Mouse (Mus musculus) limb, embryonic 12.5 days (tissue): ENCODE measurements around the gene Thumpd3. TPM values are rescaled to one million over a fixed set of nuclear protein-coding genes. Genes with fewer than 3 reads are reported as not detected.

Source experiments
- ATAC-seq: fragments of 200-750 bp; cut with Nextera tagmentation; 2 replicates; pipeline ENCODE4 v1.8.0; 2017; ENCODE audit warnings: low read depth, moderate TSS enrichment; ENCODE audit not compliant: insufficient number of reproducible peaks, insufficient read depth, low FRiP score, low TSS enrichment
- H3K27ac ChIP-seq: fragments of 300-500 bp; sonication (generic); 2 replicates; pipeline ENCODE4 v1.5.1; 2016; ENCODE audit warnings: mild to moderate bottlenecking, moderate library complexity
- H3K27me3 ChIP-seq: fragments of 300-500 bp; sonication (generic); 2 replicates; pipeline ENCODE4 v1.6.1; 2016; ENCODE audit warnings: mild to moderate bottlenecking, moderate library complexity
- H3K36me3 ChIP-seq: fragments of 300-500 bp; sonication (generic); 2 replicates; pipeline ENCODE4 v1.6.1; 2016; ENCODE audit warnings: mild to moderate bottlenecking, moderate library complexity
- H3K4me1 ChIP-seq: fragments of 300-500 bp; sonication (generic); replicated peaks from 2 replicates; pipeline ENCODE4 v1.6.1; 2016
- H3K4me2 ChIP-seq: fragments of 300-500 bp; sonication (generic); 2 replicates; pipeline ENCODE4 v1.6.1; 2016; ENCODE audit warnings: mild to moderate bottlenecking, moderate library complexity
- H3K4me3 ChIP-seq: fragments of 300-500 bp; sonication (generic); replicated peaks from 2 replicates; pipeline ENCODE4 v1.5.1; 2016; ENCODE audit warnings: mild to moderate bottlenecking
- H3K9ac ChIP-seq: fragments of 300-500 bp; sonication (generic); replicated peaks from 2 replicates; pipeline ENCODE4 v1.6.1; 2016; ENCODE audit warnings: mild to moderate bottlenecking, moderate library complexity
- H3K9me3 ChIP-seq: fragments of 300-500 bp; sonication (generic); 2 replicates; pipeline ENCODE4 v1.6.1; 2016; ENCODE audit warnings: mild to moderate bottlenecking, moderate library complexity
- WGBS: fragments of 180-500 bp; shearing (Covaris S2); methylation state at CpG from one replicate; pipeline ENCODE4 v1.1.7; 2016; 5-methylcytosine and 5-hydroxymethylcytosine counted together
- polyA plus RNA-seq: library from polyadenylated mRNA; unstranded; fragments of >200 nt; fragmentation: Nextera tagmentation; extraction: Ambion mirVana; gene quantifications from 2 replicates; pipeline ENCODE4 v1.2.1, GENCODE M21; 2016

Thumpd3 gene
- polyA plus RNA-seq, 1 experiment from 2014 or later: 49.7 TPM

- ATAC-seq: no peak
- H3K9me3 ChIP-seq: no peaks in the 10 kb centered on the region
- no peaks in the 10 kb centered on the region for H3K36me3 ChIP-seq
- WGBS: 0% methylated on average over 3 of the region's 3 CpGs
- H3K27ac ChIP-seq: 0 out of 2 replicates have a peak overlapping the region, but pooled peaks have one; percentile 29
- peak overlapping the region; percentile 94 for H3K4me3 ChIP-seq
- H3K4me1 ChIP-seq: peaks cover 36% of the 10 kb centered on the region
- peak overlapping the region; percentile 91 for H3K4me2 ChIP-seq
- peak overlapping the region; percentile 65 for H3K9ac ChIP-seq
- no peaks in the 10 kb centered on the region for H3K27me3 ChIP-seq
Observed at GRCm38 (mm10) chr6:113079492-113079891, 33.5 kb downstream of the Thumpd3 start.

DNA sequence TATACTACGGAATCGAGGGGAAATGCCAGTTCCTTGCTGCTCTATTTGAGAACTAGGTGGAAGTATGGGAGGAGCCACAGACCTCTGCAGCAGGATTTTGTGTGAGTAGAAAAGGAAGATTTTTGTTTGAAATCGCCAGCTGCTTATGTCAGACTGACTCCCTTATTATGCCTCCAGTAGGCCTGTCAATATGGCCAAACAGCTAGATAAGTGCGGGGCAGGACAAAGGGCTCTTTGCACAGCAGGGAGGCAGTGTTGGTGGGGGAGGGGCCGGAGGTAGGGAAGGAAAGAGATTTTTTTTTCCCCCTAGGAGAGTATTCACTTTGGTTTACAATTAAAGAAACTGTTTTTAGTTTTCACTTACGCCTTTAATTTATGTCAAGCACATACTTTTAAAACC is 36.2 kb downstream of the Thumpd3 start:
- WGBS: 31% methylated on average over 6 of the region's 6 CpGs
- H3K27me3 ChIP-seq: no peaks in the 10 kb centered on the region
- peak overlapping the region; percentile 21 for H3K4me2 ChIP-seq
- ATAC-seq: no peak
- H3K27ac ChIP-seq: no peak overlapping the region
- H3K36me3 ChIP-seq: no peaks in the 10 kb centered on the region
- no peaks in the 10 kb centered on the region for H3K9me3 ChIP-seq
- no peak overlapping the region for H3K4me3 ChIP-seq
- peaks cover 25% of the 10 kb centered on the region for H3K4me1 ChIP-seq
- H3K9ac ChIP-seq: 0 out of 2 replicates have a peak overlapping the region, but pooled peaks have one; percentile 18

GRCm38 (mm10) chr6:113084590-113084989 is 38.6 kb downstream of the Thumpd3 start:
- H3K27me3 ChIP-seq: no peaks in the 10 kb centered on the region
- H3K4me1 ChIP-seq: peaks cover 18% of the 10 kb centered on the region
- H3K4me3 ChIP-seq: no peak overlapping the region
- H3K9me3 ChIP-seq: no peaks in the 10 kb centered on the region
- no peak overlapping the region for H3K9ac ChIP-seq
- ATAC-seq: no peak
- no peaks in the 10 kb centered on the region for H3K36me3 ChIP-seq
- no peak overlapping the region for H3K27ac ChIP-seq
- no peak overlapping the region for H3K4me2 ChIP-seq
- WGBS: 79% methylated on average over 4 of the region's 4 CpGs

DNA sequence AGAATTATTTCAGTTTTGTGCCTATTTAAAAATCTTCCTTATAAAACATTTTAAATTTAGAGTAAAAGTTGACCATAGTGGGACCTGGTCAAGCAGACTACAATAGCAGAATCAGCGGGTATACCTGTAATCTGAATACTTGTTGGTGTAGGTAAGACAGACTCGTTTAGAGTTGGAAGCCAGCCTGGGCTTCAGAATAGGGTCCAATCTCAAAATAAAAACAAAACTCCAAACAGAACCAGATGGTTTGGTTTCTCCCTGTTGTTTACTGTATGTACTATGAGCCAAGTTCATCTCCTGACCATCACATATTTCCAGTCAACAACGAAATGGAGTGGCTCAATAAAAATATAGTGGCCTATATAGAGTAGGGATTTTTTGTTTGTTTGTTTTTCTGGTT is 47.2 kb downstream of the Thumpd3 start:
- Histone ChIP-seq H3K9ac (no peak overlapping the region), H3K4me2 (no peak overlapping the region), H3K9me3 (no peaks in the 10 kb centered on the region), H3K27me3 (no peaks in the 10 kb centered on the region), H3K36me3 (peaks cover 4% of the 10 kb centered on the region; the same call in 1 of the 2 replicates), H3K4me1 (no peaks in the 10 kb centered on the region), H3K27ac (no peak overlapping the region), H3K4me3 (no peak overlapping the region)
- 90% methylated on average over 3 of the region's 3 CpGs for WGBS
- ATAC-seq: no peak

DNA sequence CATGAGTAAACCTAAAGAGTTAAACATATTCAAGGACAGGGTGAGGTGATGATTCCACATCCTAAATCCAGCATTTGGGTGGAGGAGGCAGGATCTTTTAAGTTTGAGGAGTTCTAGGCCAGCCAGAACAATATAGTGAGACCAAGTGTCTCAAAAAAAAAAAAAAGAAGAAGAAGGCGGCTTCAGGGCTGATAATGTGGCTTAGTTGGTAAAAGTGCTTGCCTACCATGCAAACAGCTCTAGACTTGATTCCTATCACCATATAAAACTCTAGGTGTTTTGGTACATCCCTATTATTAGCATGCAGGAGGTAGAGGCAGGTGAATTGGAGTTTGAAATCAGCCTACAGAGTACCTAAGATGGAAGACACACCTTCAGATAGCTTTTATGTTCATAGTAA is 49.5 kb downstream of the Thumpd3 start:
- peaks cover 6% of the 10 kb centered on the region for H3K4me1 ChIP-seq
- H3K27me3 ChIP-seq: no peaks in the 10 kb centered on the region
- H3K27ac ChIP-seq: no peak overlapping the region
- no peak overlapping the region for H3K4me3 ChIP-seq
- no peak overlapping the region for H3K9ac ChIP-seq
- no peak for ATAC-seq
- H3K36me3 ChIP-seq: peaks cover 4% of the 10 kb centered on the region; the same call in 1 of the 2 replicates
- 100% methylated on average over 1 of the region's 1 CpGs for WGBS
- H3K9me3 ChIP-seq: no peaks in the 10 kb centered on the region
- H3K4me2 ChIP-seq: no peak overlapping the region

DNA sequence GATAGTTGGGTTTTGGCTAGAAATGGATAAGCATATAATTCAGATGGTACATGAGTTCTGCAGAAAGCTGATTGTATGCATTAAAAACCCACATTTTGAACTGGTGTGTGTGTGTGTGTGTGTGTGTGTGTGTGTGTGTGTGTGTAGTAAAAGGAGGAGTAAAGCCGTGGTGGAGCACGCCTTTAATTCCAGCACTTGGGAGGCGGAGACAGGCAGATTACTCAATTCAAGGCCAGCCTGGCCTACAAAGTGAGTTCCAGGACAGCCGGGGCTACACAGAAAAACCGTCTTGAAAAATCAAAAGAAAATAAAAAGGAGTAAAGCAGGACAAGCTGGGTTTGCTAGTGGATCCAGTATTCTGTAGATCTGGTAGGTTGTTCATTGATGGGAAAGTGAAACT is 51.6 kb downstream of the Thumpd3 start:
- Histone ChIP-seq H3K36me3 (peaks cover 4% of the 10 kb centered on the region; the same call in 1 of the 2 replicates), H3K4me1 (peaks cover 6% of the 10 kb centered on the region), H3K4me3 (no peak overlapping the region), H3K9ac (no peak overlapping the region), H3K4me2 (no peak overlapping the region), H3K27me3 (no peaks in the 10 kb centered on the region), H3K27ac (no peak overlapping the region), H3K9me3 (no peaks in the 10 kb centered on the region)
- WGBS: 92% methylated on average over 5 of the region's 5 CpGs
- ATAC-seq: no peak

DNA sequence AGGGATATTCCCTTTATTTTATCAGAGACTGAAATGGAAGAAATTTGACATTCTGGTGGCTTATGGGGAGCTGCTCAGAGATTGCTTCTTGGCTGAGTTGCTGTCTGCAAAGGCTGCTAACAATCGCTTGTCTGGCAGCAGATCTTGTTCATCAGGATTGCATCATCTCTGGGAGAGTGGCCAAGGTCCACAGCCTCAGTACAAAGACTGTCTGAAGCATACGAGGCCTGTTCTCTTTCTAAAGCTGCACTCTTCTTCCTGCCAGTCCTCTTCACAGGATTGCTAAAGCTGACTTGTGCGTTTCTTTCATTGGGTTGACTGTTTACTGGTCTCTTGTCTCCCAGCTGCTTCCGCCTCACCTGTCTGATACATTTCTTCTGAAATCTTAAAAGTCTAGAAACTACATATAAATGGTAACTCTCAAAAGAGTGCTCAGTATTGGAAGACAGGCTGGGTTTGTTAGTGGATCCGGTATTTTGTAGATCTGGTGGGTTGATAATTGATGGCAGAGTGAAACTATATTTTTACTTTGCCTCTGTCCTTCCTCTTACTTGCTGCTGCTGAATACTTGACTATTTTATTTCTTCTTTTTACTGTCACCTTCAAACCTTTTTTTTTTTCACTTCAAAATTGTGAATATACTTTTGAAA is 53.7 kb downstream of the Thumpd3 start:
- peak overlapping the region; percentile 17; the same call in 1 of the 2 replicates for H3K27ac ChIP-seq
- ATAC-seq: no peak
- H3K4me3 ChIP-seq: no peak overlapping the region
- no peaks in the 10 kb centered on the region for H3K27me3 ChIP-seq
- peaks cover 6% of the 10 kb centered on the region for H3K4me1 ChIP-seq
- H3K4me2 ChIP-seq: no peak overlapping the region
- H3K36me3 ChIP-seq: peaks cover 8% of the 10 kb centered on the region
- H3K9me3 ChIP-seq: no peaks in the 10 kb centered on the region
- H3K9ac ChIP-seq: no peak overlapping the region
- 67% methylated on average over 5 of the region's 5 CpGs for WGBS

GRCm38 (mm10) chr6:113102541-113102940 is 56.5 kb downstream of the Thumpd3 start:
- peaks cover 21% of the 10 kb centered on the region for H3K36me3 ChIP-seq
- no peak overlapping the region for H3K9ac ChIP-seq
- no peak overlapping the region for H3K27ac ChIP-seq
- H3K4me3 ChIP-seq: no peak overlapping the region
- no peaks in the 10 kb centered on the region for H3K27me3 ChIP-seq
- H3K9me3 ChIP-seq: no peaks in the 10 kb centered on the region
- WGBS: 85% methylated on average over 4 of the region's 4 CpGs
- H3K4me1 ChIP-seq: peaks cover 6% of the 10 kb centered on the region
- no peak for ATAC-seq
- no peak overlapping the region for H3K4me2 ChIP-seq

DNA sequence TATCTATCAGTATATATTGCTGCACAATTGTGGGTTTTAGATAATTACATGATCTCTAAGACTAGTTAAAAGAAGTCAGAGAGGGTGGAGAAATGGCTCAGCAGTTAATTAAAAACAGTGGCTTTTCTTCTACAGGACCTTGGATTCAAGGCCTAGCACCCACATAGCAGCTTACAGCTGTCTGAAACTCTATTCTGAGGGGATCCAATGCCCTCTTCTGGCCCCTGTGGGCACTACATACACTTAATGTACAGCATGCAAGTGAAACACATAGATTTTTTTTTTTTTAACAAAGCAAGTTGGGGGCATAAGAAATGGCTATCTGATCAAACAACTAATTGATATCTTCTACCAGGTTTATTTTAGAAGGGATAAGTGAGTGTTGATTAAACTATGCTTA is 57.7 kb downstream of the Thumpd3 start:
- H3K27me3 ChIP-seq: no peaks in the 10 kb centered on the region
- no peaks in the 10 kb centered on the region for H3K9me3 ChIP-seq
- peaks cover 6% of the 10 kb centered on the region for H3K4me1 ChIP-seq
- no peak overlapping the region for H3K9ac ChIP-seq
- H3K36me3 ChIP-seq: peaks cover 22% of the 10 kb centered on the region
- H3K4me3 ChIP-seq: no peak overlapping the region
- no peak overlapping the region for H3K27ac ChIP-seq
- H3K4me2 ChIP-seq: no peak overlapping the region
- no peak for ATAC-seq

DNA sequence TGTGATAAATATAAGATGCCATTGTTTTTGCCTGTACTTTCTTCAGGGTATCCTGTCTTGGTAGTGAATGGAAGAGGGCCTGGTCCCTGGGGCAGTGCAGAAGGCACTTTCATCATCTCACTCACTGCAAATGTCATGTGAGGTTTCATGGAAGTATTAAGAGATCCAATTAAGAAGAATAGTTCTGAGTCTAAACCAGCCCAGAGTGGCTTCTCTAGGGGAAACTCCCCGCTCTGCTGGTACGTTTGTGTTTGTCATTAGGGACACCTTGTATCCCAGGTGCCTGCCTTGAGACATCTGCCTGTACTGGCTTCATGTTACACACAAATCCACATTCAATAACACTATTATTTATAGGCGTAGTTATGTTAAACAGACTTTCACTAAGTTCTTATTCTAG is 63.4 kb downstream of the Thumpd3 start:
- Histone ChIP-seq H3K9ac (no peak overlapping the region), H3K4me2 (no peak overlapping the region), H3K4me1 (no peaks in the 10 kb centered on the region), H3K27ac (no peak overlapping the region), H3K36me3 (peaks cover 69% of the 10 kb centered on the region), H3K4me3 (no peak overlapping the region), H3K27me3 (no peaks in the 10 kb centered on the region), H3K9me3 (no peaks in the 10 kb centered on the region)
- ATAC-seq: no peak
- 90% methylated on average over 3 of the region's 3 CpGs for WGBS

GRCm38 (mm10) chr6:113109956-113110355 is 63.9 kb downstream of the Thumpd3 start:
- Histone ChIP-seq H3K27me3 (no peaks in the 10 kb centered on the region), H3K9me3 (no peaks in the 10 kb centered on the region), H3K4me1 (no peaks in the 10 kb centered on the region), H3K36me3 (peaks cover 69% of the 10 kb centered on the region), H3K4me2 (no peak overlapping the region), H3K9ac (no peak overlapping the region), H3K4me3 (no peak overlapping the region), H3K27ac (no peak overlapping the region)
- ATAC-seq: no peak
- 90% methylated on average over 7 of the region's 7 CpGs for WGBS
